Mouse (Mus musculus) forebrain, postnatal 0 days (tissue): ENCODE data around the gene Ccdc93. TPM values are rescaled to one million over a fixed set of nuclear protein-coding genes. Genes with fewer than 3 reads are reported as not detected.

Experiments used
- ATAC-seq: fragments of 200-750 bp; cut with Nextera tagmentation; 2 replicates; pipeline ENCODE4 v1.8.0; 2017; ENCODE audit warnings: mild to moderate bottlenecking, moderate library complexity
- DNase-seq: peaks from one replicate; pipeline ENCODE4 v3.0.0-alpha.2; 2015
- H3K27ac ChIP-seq: fragments of 300-500 bp; sonication (generic); 2 replicates; pipeline ENCODE4 v1.5.1; 2014; ENCODE audit warnings: low read depth, mild to moderate bottlenecking, antibody characterized with exemption, low read length, moderate library complexity, mixed read lengths
- H3K27me3 ChIP-seq: fragments of 300-500 bp; sonication (generic); 2 replicates; pipeline ENCODE4 v1.6.1; 2014; ENCODE audit warnings: mild to moderate bottlenecking, low read length, mixed read lengths; ENCODE audit not compliant: insufficient read depth
- H3K36me3 ChIP-seq: fragments of 300-500 bp; sonication (generic); 2 replicates; pipeline ENCODE4 v1.6.1; 2014; ENCODE audit warnings: mild to moderate bottlenecking, moderate library complexity; ENCODE audit not compliant: insufficient read depth
- H3K4me1 ChIP-seq: fragments of 300-500 bp; sonication (generic); 2 replicates; pipeline ENCODE4 v1.6.1; 2014; ENCODE audit warnings: antibody characterized with exemption; ENCODE audit not compliant: insufficient read depth
- H3K4me2 ChIP-seq: fragments of 300-500 bp; sonication (generic); 2 replicates; pipeline ENCODE4 v1.6.1; 2014; ENCODE audit warnings: low read depth, mild to moderate bottlenecking, moderate library complexity
- H3K4me3 ChIP-seq: fragments of 300-500 bp; sonication (generic); 2 replicates; pipeline ENCODE4 v1.5.1; 2014; ENCODE audit warnings: low read depth, low read length, mixed read lengths
- H3K9ac ChIP-seq: fragments of 300-500 bp; sonication (generic); 2 replicates; pipeline ENCODE4 v1.6.1; 2014; ENCODE audit warnings: mild to moderate bottlenecking
- H3K9me3 ChIP-seq: fragments of 300-500 bp; sonication (generic); 2 replicates; pipeline ENCODE4 v1.6.1; 2016; ENCODE audit warnings: low read length
- CTCF ChIP-seq: sonication (generic); IDR thresholded peaks from 2 replicates; pipeline ENCODE4 v1.5.1; 2016; ENCODE audit warnings: antibody characterized with exemption, control low read depth, low read depth
- WGBS: fragments of 180-500 bp; shearing (Covaris S2); extraction: QIAGEN DNeasy Blood & Tissue Kit; methylation state at CpG from one replicate; pipeline ENCODE4 v1.1.7; 2014; 5-methylcytosine and 5-hydroxymethylcytosine counted together
- polyA plus RNA-seq: library from polyadenylated mRNA; unstranded; fragments of >200 nt; fragmentation: Nextera tagmentation; extraction: Ambion mirVana; gene quantifications from 2 replicates; pipeline ENCODE4 v1.2.1, GENCODE M21; 2015
- total RNA-seq: library from RNA; depleted of rRNA; stranded (reverse); fragments of >200 nt; gene quantifications from 2 replicates; pipeline ENCODE4 v1.2.3, GENCODE M21; 2014

Gene Ccdc93
- total and polyA plus RNA-seq, 2 experiments from 2014 or later = 6.7 to 14.6 TPM

- Histone ChIP-seq H3K36me3 (peaks cover 56% of the 10 kb centered on the region), H3K4me2 (no peak overlapping the region), H3K27me3 (no peaks in the 10 kb centered on the region), H3K27ac (no peak overlapping the region), H3K9me3 (no peaks in the 10 kb centered on the region), H3K9ac (no peak overlapping the region), H3K4me3 (no peak overlapping the region), H3K4me1 (no peaks in the 10 kb centered on the region)
- DNase-seq (no peak), ATAC-seq (no peak)
- TF ChIP-seq CTCF = no peak
- WGBS = 95% methylated on average over 10 of the region's 10 CpGs
These were observed 16.4 kb downstream of the Ccdc93 start for GRCm38 (mm10) chr1:121447216-121447615.

GRCm38 (mm10) chr1:121448166-121448565, 17.3 kb downstream of the Ccdc93 start:
- Histone ChIP-seq H3K9ac (no peak overlapping the region), H3K27me3 (no peaks in the 10 kb centered on the region), H3K36me3 (peaks cover 48% of the 10 kb centered on the region), H3K4me1 (0 out of 2 replicates have a peak, but pooled peaks cover 6% of the 10 kb centered on the region), H3K27ac (no peak overlapping the region), H3K4me2 (no peak overlapping the region), H3K4me3 (no peak overlapping the region), H3K9me3 (no peaks in the 10 kb centered on the region)
- WGBS = 93% methylated on average over 19 of the region's 19 CpGs
- no peak for DNase-seq
- TF ChIP-seq CTCF = no peak
- ATAC-seq = no peak

- ATAC-seq = no peak
- no peak for DNase-seq
These were observed 20.2 kb downstream of the Ccdc93 start for GRCm38 (mm10) chr1:121451009-121451408.

GRCm38 (mm10) chr1:121452498-121452897, 21.6 kb downstream of the Ccdc93 start:
- peaks cover 24% of the 10 kb centered on the region for H3K36me3 ChIP-seq
- peak overlapping the region; percentile 64 for H3K27ac ChIP-seq
- WGBS = 28% methylated on average over 6 of the region's 6 CpGs
- DNase-seq (no peak), ATAC-seq (peak; percentile 87)
- H3K4me2 ChIP-seq = no peak overlapping the region
- no peak for TF ChIP-seq CTCF
- no peaks in the 10 kb centered on the region for H3K27me3 ChIP-seq
- no peak overlapping the region for H3K9ac ChIP-seq
- 0 out of 2 replicates have a peak, but pooled peaks cover 6% of the 10 kb centered on the region for H3K4me1 ChIP-seq
- H3K9me3 ChIP-seq = no peaks in the 10 kb centered on the region
- no peak overlapping the region for H3K4me3 ChIP-seq

More at GRCm38 (mm10) chr1:121451009-121451408, 20.2 kb downstream of the Ccdc93 start:
- no peak overlapping the region for H3K9ac ChIP-seq
- no peak overlapping the region for H3K4me3 ChIP-seq
- TF ChIP-seq CTCF = no peak
- H3K9me3 ChIP-seq = no peaks in the 10 kb centered on the region
- no peak overlapping the region for H3K27ac ChIP-seq
- 75% methylated on average over 7 of the region's 7 CpGs for WGBS
- H3K36me3 ChIP-seq = peaks cover 26% of the 10 kb centered on the region
- H3K27me3 ChIP-seq = no peaks in the 10 kb centered on the region
- H3K4me1 ChIP-seq = 0 out of 2 replicates have a peak, but pooled peaks cover 6% of the 10 kb centered on the region
- H3K4me2 ChIP-seq = no peak overlapping the region

GRCm38 (mm10) chr1:121453053-121453452, 22.2 kb downstream of the Ccdc93 start:
- ATAC-seq = no peak
- Histone ChIP-seq H3K9ac (no peak overlapping the region), H3K4me2 (no peak overlapping the region), H3K9me3 (no peaks in the 10 kb centered on the region), H3K4me1 (0 out of 2 replicates have a peak, but pooled peaks cover 6% of the 10 kb centered on the region), H3K27ac (no peak overlapping the region), H3K27me3 (no peaks in the 10 kb centered on the region), H3K4me3 (no peak overlapping the region), H3K36me3 (peaks cover 19% of the 10 kb centered on the region)
- DNase-seq = no peak
- no peak for TF ChIP-seq CTCF
- WGBS = 81% methylated on average over 4 of the region's 4 CpGs

- WGBS = 81% methylated on average over 6 of the region's 6 CpGs
- ATAC-seq (no peak), DNase-seq (no peak)
- H3K27ac ChIP-seq = no peak overlapping the region
- H3K9me3 ChIP-seq = no peaks in the 10 kb centered on the region
- H3K4me1 ChIP-seq = 0 out of 2 replicates have a peak, but pooled peaks cover 6% of the 10 kb centered on the region
- TF ChIP-seq CTCF = no peak
- H3K27me3 ChIP-seq = no peaks in the 10 kb centered on the region
- no peak overlapping the region for H3K9ac ChIP-seq
- H3K4me3 ChIP-seq = no peak overlapping the region
- H3K36me3 ChIP-seq = peaks cover 13% of the 10 kb centered on the region; the same call in 1 of the 2 replicates
- H3K4me2 ChIP-seq = no peak overlapping the region
These were observed 24.1 kb downstream of the Ccdc93 start for GRCm38 (mm10) chr1:121454951-121455350.

- ATAC-seq = peak; percentile 56
These were observed 29.2 kb downstream of the Ccdc93 start for GRCm38 (mm10) chr1:121460077-121460476.

GRCm38 (mm10) chr1:121461895-121462294, 31.0 kb downstream of the Ccdc93 start:
- 89% methylated on average over 7 of the region's 7 CpGs for WGBS
- no peak for ATAC-seq

More at GRCm38 (mm10) chr1:121460077-121460476, 29.2 kb downstream of the Ccdc93 start:
- 71% methylated on average over 6 of the region's 6 CpGs for WGBS
- Histone ChIP-seq H3K9ac (no peak overlapping the region), H3K27ac (no peak overlapping the region), H3K36me3 (peaks cover 37% of the 10 kb centered on the region), H3K27me3 (no peaks in the 10 kb centered on the region), H3K9me3 (no peaks in the 10 kb centered on the region), H3K4me1 (no peaks in the 10 kb centered on the region), H3K4me2 (no peak overlapping the region), H3K4me3 (no peak overlapping the region)
- TF ChIP-seq CTCF = peak; percentile 42
- DNase-seq = no peak

More at GRCm38 (mm10) chr1:121461895-121462294, 31.0 kb downstream of the Ccdc93 start:
- Histone ChIP-seq H3K9me3 (no peaks in the 10 kb centered on the region), H3K4me2 (no peak overlapping the region), H3K27ac (no peak overlapping the region), H3K4me3 (no peak overlapping the region), H3K36me3 (peaks cover 33% of the 10 kb centered on the region), H3K27me3 (no peaks in the 10 kb centered on the region), H3K4me1 (no peaks in the 10 kb centered on the region), H3K9ac (no peak overlapping the region)
- TF ChIP-seq CTCF = no peak
- no peak for DNase-seq
